Mouse (Mus musculus) embryo, embryonic 11 days (tissue): ENCODE results near the gene Gsn.
A peak's percentile ranks its signal among the peaks of the same experiment; 100 is the strongest.

ENCODE experiments used
- DNase-seq: peaks from one replicate; pipeline ENCODE4 v3.0.0-alpha.2; 2015

Gene Gsn

DNA sequence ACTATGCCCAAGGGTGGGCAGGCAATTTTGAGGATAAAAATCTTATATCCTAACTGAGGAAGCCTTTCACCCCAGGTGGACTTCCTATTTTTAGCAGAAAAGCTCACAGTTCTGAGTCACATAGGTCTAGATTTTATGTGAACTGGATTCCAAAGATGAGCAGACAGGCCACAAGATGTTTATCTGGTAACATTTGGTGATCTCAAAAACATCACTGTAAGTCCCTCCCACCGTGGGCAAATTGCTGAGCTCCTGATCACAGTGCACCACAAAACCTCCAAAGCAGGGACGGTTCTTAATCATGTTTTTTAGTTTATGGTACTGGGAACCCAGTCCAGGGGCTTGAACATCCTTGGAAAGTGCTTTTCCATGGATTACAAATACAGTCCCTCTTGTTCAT is 72.9 kb downstream of the Gsn start:
- DNase-seq: no peak

DNA sequence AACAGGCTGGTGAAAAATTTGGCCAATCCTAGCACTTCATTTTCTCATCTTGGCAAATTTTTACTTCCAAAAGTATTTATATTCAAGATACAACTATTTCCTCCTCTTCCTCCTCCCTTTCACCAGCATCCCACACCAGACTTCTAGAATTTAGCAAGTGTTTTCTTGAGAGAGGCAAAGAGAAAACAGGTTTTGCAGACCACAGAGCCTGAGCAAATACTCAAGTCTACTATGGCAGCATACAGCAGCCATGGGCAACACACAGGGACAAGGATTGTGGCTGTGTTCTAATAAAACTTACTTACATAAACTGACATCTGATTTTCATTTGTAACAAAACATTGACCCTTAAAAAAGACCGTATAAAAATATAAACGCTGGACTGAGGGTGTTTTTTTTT is 75.0 kb downstream of the Gsn start:
- no peak for DNase-seq

DNA sequence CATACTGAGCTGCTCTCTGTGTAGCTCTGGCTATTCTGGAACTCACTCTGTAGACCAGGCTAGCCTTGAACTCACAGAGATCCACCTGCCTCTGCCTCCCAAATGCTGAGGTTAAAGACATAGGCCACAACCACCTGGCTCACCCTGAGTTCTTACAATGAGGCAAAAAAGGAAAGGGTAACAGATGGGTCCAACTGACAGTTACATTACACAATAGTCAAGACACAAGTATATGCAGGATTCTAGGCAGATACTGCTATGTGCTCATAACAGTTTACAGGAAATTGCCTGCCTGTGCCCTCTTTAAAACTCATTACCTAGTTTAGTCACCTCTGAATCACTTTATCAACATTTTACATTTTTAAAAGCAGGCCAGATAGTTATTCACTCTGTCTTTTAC is 77.5 kb downstream of the Gsn start:
- DNase-seq: no peak

DNA sequence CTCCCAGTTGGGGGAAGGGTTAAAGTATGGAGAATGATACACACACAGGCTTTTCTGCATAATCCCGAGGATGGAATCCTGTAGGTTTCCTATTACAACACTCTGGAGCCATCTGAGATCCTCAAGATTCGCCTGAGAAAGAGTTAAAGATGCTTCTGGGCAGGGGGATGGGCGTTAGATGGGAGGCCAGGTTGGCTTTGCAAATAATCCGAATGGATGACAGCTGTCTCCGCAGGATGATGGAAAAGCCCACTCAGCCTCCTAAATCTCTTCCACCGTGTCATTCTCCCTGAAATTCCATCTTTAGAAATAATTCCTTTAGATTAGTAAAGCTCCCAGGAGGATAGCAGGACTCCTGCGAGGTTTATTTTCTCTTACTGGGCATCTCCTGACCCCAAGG is 79.4 kb downstream of the Gsn start:
- DNase-seq: peak; percentile 20

DNA sequence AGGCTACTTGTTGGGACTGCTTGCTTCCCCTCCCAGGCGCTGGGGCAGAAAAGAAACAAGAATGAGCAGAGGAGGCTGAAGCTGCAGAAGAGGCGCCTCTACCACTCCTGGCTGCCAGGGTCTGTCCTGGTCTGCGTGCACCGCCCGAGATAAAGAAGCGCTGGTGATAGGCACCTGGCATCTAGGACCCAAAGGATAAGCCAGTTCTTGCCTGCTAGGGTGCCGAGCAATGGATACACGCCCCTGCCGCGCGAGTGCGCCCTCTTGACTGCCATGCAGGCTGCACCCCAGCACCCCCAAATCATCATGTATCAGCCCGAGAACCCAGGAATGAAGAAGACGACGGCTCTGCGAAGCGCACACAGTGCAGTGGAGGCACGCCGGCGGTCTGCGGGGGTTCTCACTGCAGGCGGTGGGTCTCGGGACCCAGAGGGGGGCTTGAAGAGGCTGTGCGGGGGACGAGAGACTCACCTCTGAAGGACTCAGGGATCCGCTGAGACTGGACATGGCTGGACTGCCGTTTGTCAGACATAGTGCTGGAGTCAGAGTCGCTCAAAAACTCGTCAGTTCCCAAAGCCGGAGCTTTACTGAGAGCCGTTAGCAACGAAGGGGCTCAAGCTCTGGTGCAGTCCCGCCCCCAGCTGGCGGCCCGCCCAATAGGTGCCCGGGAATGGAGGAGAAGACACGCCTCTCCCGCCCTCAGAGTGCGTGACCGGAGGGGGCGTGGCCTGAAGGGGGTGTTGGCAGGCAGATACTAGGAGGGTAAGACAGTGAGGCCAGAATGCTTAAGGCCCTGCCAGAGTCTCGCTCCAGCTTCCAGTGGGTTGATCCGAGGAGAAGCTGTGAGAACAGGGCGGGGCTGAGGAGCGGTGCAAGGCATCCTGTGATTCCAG is 80.5 kb downstream of the Gsn start, which contains the start of gene Stom:
Gene Stom, minus strand, starts transcription at position 589 of the 893 bp plus-strand sequence.
- peak; percentile 99 for DNase-seq

DNA sequence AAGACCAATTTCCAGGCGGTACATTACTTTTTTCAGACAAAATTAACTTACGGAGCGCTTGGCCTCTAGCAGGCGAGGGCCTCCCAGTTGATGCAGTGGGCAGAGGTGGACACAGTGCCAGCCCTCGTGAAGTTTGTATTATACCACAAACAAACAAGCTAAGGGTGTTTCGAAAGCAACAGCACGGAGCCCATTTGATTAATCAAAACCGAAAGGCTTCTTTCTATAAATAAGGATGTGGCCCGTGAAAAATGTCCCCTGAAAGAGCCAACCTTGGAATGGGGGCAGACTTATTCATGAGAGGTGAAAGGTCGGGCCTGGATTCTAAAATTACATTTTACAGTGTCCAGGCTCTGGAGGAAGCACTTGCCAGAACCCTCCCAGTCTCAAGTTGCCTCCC is 81.2 kb downstream of the Gsn start:
- DNase-seq: peak; percentile 29

DNA sequence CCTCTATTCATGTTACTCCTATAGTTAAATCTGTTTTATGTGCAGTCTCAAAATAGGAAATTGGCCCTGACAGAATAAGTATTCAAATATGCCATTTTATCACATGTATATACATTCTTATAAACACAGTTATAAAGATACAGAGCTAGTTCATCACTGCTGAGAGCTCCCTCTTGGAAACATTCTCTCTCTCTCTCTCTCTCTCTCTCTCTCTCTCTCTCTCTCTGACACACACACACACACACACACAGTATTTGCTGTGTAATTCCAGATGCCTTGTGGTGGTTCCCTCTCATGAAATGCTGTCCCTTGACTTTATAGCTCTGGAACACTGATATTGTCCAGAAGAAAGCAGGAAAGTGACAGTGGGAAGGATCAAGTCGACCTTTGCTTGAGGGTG is 81.9 kb downstream of the Gsn start:
- no peak for DNase-seq

DNA sequence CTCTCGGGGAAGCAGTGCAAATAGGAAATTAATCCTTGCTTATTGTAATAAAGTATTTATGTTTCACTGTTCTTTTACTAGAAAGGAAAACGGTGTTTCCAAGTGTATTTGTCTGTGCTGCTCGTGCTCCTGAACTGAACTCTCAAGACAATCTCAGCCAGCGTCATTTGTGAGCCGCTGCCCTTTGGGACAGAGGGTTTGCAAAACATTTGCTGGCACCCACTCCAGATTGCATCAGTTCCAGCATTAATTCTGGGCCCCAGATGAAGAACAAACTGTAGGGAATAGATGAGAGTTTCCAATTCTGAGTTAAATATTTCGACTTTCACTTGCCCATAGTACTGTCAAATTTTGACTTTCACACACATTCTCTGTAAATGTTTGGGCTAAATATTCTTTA is 82.5 kb downstream of the Gsn start:
- DNase-seq: no peak

DNA sequence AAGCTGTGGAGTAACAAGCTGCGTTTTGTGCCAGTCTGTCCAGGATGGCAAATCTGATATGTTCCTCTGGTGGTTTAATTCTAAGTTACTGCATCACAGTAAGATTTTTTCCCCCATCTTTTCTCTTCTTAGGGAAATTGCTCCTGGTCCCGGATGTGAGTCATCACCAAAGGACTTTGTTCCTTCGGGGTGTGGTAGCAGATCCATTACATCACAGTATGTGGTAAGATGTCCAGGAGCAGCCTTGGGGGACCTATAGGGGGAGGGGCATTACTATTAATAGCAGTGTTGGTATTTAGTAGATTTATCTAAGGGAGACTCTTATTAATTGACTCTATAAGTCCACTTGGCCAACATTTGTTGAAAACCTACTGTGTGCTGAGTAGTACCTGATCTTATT is 86.4 kb downstream of the Gsn start:
- DNase-seq: no peak

DNA sequence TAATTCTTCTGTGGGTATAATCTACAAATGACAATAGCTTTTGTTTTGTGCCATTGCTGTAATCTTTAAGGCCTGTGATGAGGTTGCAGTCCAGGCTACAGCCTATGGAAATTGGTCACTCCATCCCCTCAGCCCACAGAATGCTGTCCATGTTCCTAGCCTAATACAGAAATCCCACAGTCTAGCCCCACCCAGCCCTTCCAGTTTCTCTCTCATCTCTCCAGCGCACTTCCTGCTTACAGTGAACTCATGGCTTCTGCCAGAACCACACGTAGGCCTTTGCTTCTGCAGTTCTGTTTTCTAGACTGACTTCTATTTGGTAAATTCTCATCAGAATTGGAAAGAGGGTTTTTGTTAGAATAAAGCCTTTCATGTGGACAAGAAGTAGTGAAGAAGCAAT is 89.8 kb downstream of the Gsn start:
- DNase-seq: no peak

DNA sequence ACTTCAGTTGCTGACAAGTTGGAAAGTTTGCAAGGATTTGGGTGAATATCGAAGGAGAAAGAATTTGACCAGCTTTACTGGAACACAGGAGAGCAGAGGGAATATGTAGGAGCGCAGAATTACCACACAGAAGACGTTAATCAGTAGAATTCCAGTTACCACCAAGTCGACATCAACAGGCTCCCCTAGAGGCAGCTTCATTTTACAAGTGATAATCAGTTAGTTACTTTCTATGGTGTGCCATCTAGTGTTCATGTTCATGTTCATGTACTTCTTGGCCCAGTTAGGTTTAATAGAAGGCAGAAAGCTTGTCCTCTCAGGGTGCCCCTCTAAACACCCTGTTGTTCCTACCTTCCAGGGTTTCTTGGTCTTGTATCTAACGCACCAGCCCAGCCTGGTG is 93.0 kb downstream of the Gsn start:
- DNase-seq: peak; percentile 55
